Mouse (Mus musculus): ENCODE measurements around the gene Psmb2.

DNA sequence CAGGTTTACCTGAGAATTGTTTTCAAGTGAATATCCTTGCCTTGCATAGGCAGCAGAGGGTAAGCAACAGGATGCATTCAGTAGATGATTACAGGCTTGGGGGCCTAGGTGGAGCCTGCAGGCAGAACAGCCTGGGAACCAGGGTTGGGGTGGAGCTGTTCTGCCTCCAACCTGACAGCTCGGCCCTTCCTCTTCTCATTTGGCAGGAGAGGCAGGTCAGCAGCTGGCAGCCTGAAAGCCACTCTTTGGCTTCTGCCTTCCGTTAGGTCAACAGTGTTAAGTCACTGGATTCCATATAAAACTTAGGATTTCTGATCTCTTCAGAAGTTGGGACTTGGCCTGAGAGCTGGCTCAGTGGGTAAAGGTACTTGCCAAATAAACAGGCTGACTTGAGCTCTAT lies 65.5 kb downstream of the Psmb2 start:
- TF ChIP-seq CTCF (IDR thresholded peaks at IDR 0.05; ENCODE audit: low read depth, low read length) (no peak), POLR2A (IDR thresholded peaks at IDR 0.05; ENCODE audit: extremely low read depth, insufficient read depth, low read length) (no peak)
